Comparison of ENCODE assay signal across 9 mouse cellular contexts in the genomic region with DNA sequence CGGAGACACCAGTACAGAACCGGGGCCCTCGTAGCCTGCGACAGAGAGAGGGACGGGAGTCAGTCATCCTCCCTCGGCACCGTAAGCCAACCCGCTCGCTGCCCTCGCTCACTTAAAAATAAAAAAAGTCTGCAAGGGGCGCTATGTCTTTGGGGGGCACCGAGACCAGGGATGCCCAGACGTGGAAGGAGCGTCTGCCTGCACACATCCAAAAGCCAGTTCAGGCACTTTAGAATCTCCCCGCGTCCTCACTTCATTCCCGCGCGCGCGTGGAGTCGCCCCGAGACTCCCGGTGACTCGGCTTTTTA. TPM values are rescaled to one million over a fixed set of nuclear protein-coding genes. Genes with fewer than 3 reads are reported as not detected.
DNase-seq lines count a peak whose midpoint lies in the region; ATAC-seq and TF ChIP-seq lines count a peak whose summit lies in the region.
"Had no signal": no experiment of that assay in that cellular context is flagged by ENCODE, and none has a peak within 500 bp of the region (broad histone marks: within the 10 kb centered on the region; RNA-seq: fewer than 3 reads in every experiment).

No protein-coding gene starts in this region.

- H3K36me3 ChIP-seq in lung, postnatal 0 days (ENCODE audit: insufficient read depth, low read length): no peaks in the 10 kb centered on the region
- H3K36me3 ChIP-seq in forebrain, embryonic 14.5 days (ENCODE audit: control insufficient read depth, insufficient read depth, low read length): no peaks in the 10 kb centered on the region
- H3K36me3 ChIP-seq in limb, embryonic 13.5 days: no peaks in the 10 kb centered on the region
- no peaks in the 10 kb centered on the region for H3K36me3 ChIP-seq in stomach, embryonic 16.5 days (ENCODE audit: control insufficient read depth, insufficient read depth, low read length)
- no peaks in the 10 kb centered on the region for H3K36me3 ChIP-seq in thymus, adult 2 months (ENCODE audit: control insufficient read depth, insufficient read depth, low read length)

- H3K27ac ChIP-seq in lung, postnatal 0 days (ENCODE audit: low read length): no peak overlapping the region
- H3K27ac ChIP-seq in forebrain, embryonic 14.5 days (ENCODE audit: low read depth, low read length): no peak overlapping the region
- 0 out of 2 replicates have a peak overlapping the region, but pooled peaks have one; percentile 85 for H3K27ac ChIP-seq in limb, embryonic 13.5 days
- H3K27ac ChIP-seq in stomach, embryonic 16.5 days (ENCODE audit: low read length): no peak overlapping the region
- no peak overlapping the region for H3K27ac ChIP-seq in thymus, adult 2 months (ENCODE audit: control insufficient read depth, insufficient read depth, low read length)
- H3K27ac ChIP-seq: liver, embryonic 14.5 days had no signal

- peaks cover 61% of the 10 kb centered on the region for H3K27me3 ChIP-seq in lung, postnatal 0 days (replicated peaks; ENCODE audit: insufficient read depth, low read length)
- peaks cover 76% of the 10 kb centered on the region for H3K27me3 ChIP-seq in forebrain, embryonic 14.5 days (replicated peaks; ENCODE audit: control insufficient read depth, insufficient read depth, low read length)
- H3K27me3 ChIP-seq in limb, embryonic 13.5 days: peaks cover 92% of the 10 kb centered on the region
- H3K27me3 ChIP-seq in stomach, embryonic 16.5 days (ENCODE audit: control insufficient read depth, insufficient read depth, low read length): peaks cover 55% of the 10 kb centered on the region
- peaks cover 14% of the 10 kb centered on the region for H3K27me3 ChIP-seq in thymus, adult 2 months (ENCODE audit: control insufficient read depth, insufficient read depth, low read length)

- H3K9ac ChIP-seq in lung, postnatal 0 days (replicated peaks; ENCODE audit: low read depth): no peak overlapping the region
- no peak overlapping the region for H3K9ac ChIP-seq in forebrain, embryonic 14.5 days (ENCODE audit: low read length)
- peak overlapping the region; percentile 87 for H3K9ac ChIP-seq in limb, embryonic 13.5 days
- H3K9ac ChIP-seq in stomach, embryonic 16.5 days (ENCODE audit: low read length): no peak overlapping the region
- H3K9ac ChIP-seq: liver, embryonic 14.5 days had no signal

- H3K4me1 ChIP-seq in lung, postnatal 0 days (ENCODE audit: insufficient read depth, low read depth, low read length): 0 out of 2 replicates have a peak, but pooled peaks cover 7% of the 10 kb centered on the region
- peaks cover 12% of the 10 kb centered on the region for H3K4me1 ChIP-seq in forebrain, embryonic 14.5 days (ENCODE audit: control insufficient read depth, insufficient read depth, low read length)
- peaks cover 46% of the 10 kb centered on the region for H3K4me1 ChIP-seq in limb, embryonic 13.5 days
- H3K4me1 ChIP-seq in stomach, embryonic 16.5 days (ENCODE audit: control insufficient read depth, insufficient read depth, low read length): peaks cover 23% of the 10 kb centered on the region
- H3K4me1 ChIP-seq in thymus, adult 2 months (replicated peaks; ENCODE audit: control insufficient read depth, insufficient read depth, low read length): no peaks in the 10 kb centered on the region

- TF ChIP-seq CTCF in lung, postnatal 0 days (IDR thresholded peaks at IDR 0.05): no peak
- no peak for TF ChIP-seq CTCF in thymus, adult 2 months (IDR thresholded peaks at IDR 0.05; ENCODE audit: borderline replicate concordance, control insufficient read depth, extremely low read depth, insufficient read depth, low read length, poor library complexity)

- no peak for ATAC-seq in lung, postnatal 0 days
- ATAC-seq in forebrain, embryonic 14.5 days: no peak
- ATAC-seq in limb, embryonic 13.5 days (ENCODE audit: low FRiP score, low read depth): no peak
- no peak for ATAC-seq in stomach, embryonic 16.5 days (ENCODE audit: insufficient read depth, low FRiP score)

- no peak for TF ChIP-seq EP300 in lung, postnatal 0 days (IDR thresholded peaks at IDR 0.05)

- H3K4me3 ChIP-seq in lung, postnatal 0 days (ENCODE audit: low read depth, low read length): peak overlapping the region; percentile 61
- peak overlapping the region; percentile 43; the same call in 1 of the 2 replicates for H3K4me3 ChIP-seq in forebrain, embryonic 14.5 days (ENCODE audit: low read depth, low read length)
- peak overlapping the region; percentile 66 for H3K4me3 ChIP-seq in limb, embryonic 13.5 days
- H3K4me3 ChIP-seq in stomach, embryonic 16.5 days (replicated peaks; ENCODE audit: low read length): peak overlapping the region; percentile 60
- H3K4me3 ChIP-seq in thymus, adult 2 months (ENCODE audit: control insufficient read depth, insufficient read depth, low read length): no peak overlapping the region

- DNase-seq in lung, postnatal 0 days (ENCODE audit: low spot score): no peak
- DNase-seq in lung, postnatal 14 days: no peak
- DNase-seq in forebrain, embryonic 14.5 days (ENCODE audit: low spot score): no peak
- no peak for DNase-seq in thymus, adult 2 months
- DNase-seq in MN1 (ENCODE audit: low spot score): no peak
- DNase-seq: cerebellum, adult 9-11 months had no signal

- 2% methylated on average over 25 of the region's 25 CpGs for WGBS in lung, postnatal 0 days
- WGBS in forebrain, embryonic 14.5 days: under 1% methylated on average over 25 of the region's 25 CpGs
- under 1% methylated on average over 25 of the region's 25 CpGs for WGBS in limb, embryonic 13.5 days
- WGBS in stomach, embryonic 16.5 days: 1% methylated on average over 25 of the region's 25 CpGs
- 3% methylated on average over 25 of the region's 25 CpGs for WGBS in thymus, adult 2 months

- H3K4me2 ChIP-seq in lung, postnatal 0 days (replicated peaks; ENCODE audit: low read depth, low read length): peak overlapping the region; percentile 91
- peak overlapping the region; percentile 72 for H3K4me2 ChIP-seq in forebrain, embryonic 14.5 days (ENCODE audit: low read length)
- H3K4me2 ChIP-seq in limb, embryonic 13.5 days (replicated peaks): peak overlapping the region; percentile 92
- peak overlapping the region; percentile 97 for H3K4me2 ChIP-seq in stomach, embryonic 16.5 days (ENCODE audit: low read depth, low read length)

- TF ChIP-seq POLR2A in thymus, adult 2 months (IDR thresholded peaks at IDR 0.05; ENCODE audit: control insufficient read depth, extremely low read depth, insufficient read depth, low read length, poor library complexity): no peak

- no peaks in the 10 kb centered on the region for H3K9me3 ChIP-seq in lung, postnatal 0 days (ENCODE audit: low read length)
- no peaks in the 10 kb centered on the region for H3K9me3 ChIP-seq in forebrain, embryonic 14.5 days (replicated peaks; ENCODE audit: control insufficient read depth, low read length)
- H3K9me3 ChIP-seq in limb, embryonic 13.5 days: no peaks in the 10 kb centered on the region
- no peaks in the 10 kb centered on the region for H3K9me3 ChIP-seq in stomach, embryonic 16.5 days (replicated peaks; ENCODE audit: control insufficient read depth, low read length)

RNA-seq across cellular contexts. Expression of a gene that starts 1.0 kb away (rescaled TPM):
- polyA plus RNA-seq in lung, postnatal 0 days (2015; fragmentation: Nextera tagmentation; extraction: Ambion mirVana): not detected in 2 replicates
- 0.40 and 0.50 TPM in 2 replicates for polyA plus RNA-seq in forebrain, embryonic 14.5 days (2014; fragmentation: Nextera tagmentation; extraction: Ambion mirVana)
- 15.7 and 17.7 TPM in 2 replicates for polyA plus RNA-seq in limb, embryonic 13.5 days (2015; fragmentation: Nextera tagmentation; extraction: Ambion mirVana)
- polyA plus RNA-seq in stomach, embryonic 16.5 days (2015; fragmentation: Nextera tagmentation; extraction: Ambion mirVana): 0.62 TPM in 1 of 2 replicates, not detected in the other
- polyA plus RNA-seq in thymus, adult 2 months (2012; rRNA removed): 0.77 and 1.5 TPM in 2 replicates
